Mouse (Mus musculus) lung, embryonic 16.5 days (tissue): ENCODE measurements around the gene Bmpr2. TPM values are rescaled to one million over a fixed set of nuclear protein-coding genes. Genes with fewer than 3 reads are reported as not detected.

Source experiments
- ATAC-seq: fragments of 200-750 bp; cut with Nextera tagmentation; 2 replicates; pipeline ENCODE4 v1.8.0; 2017; ENCODE audit warnings: low read depth, mild to moderate bottlenecking, moderate library complexity
- H3K27ac ChIP-seq: fragments of 300-500 bp; sonication (generic); 2 replicates; pipeline ENCODE4 v1.5.1; 2014; ENCODE audit warnings: mild to moderate bottlenecking, control low read depth, low read length
- H3K27me3 ChIP-seq: fragments of 300-500 bp; sonication (generic); 2 replicates; pipeline ENCODE4 v1.6.1; 2014; ENCODE audit warnings: low read depth, low read length, mixed read lengths; ENCODE audit not compliant: control insufficient read depth, insufficient read depth
- H3K36me3 ChIP-seq: fragments of 300-500 bp; sonication (generic); 2 replicates; pipeline ENCODE4 v1.6.1; 2014; ENCODE audit warnings: low read length; ENCODE audit not compliant: control insufficient read depth, insufficient read depth
- H3K4me1 ChIP-seq: fragments of 300-500 bp; sonication (generic); replicated peaks from 2 replicates; pipeline ENCODE4 v1.6.1; 2014; ENCODE audit warnings: low read length, mixed read lengths; ENCODE audit not compliant: control insufficient read depth, insufficient read depth
- H3K4me2 ChIP-seq: fragments of 300-500 bp; sonication (generic); 2 replicates; pipeline ENCODE4 v1.6.1; 2014; ENCODE audit warnings: low read depth, low read length, control low read depth
- H3K4me3 ChIP-seq: fragments of 300-500 bp; sonication (generic); 2 replicates; pipeline ENCODE4 v1.5.1; 2014; ENCODE audit warnings: mild to moderate bottlenecking, low read length, control low read depth
- H3K9ac ChIP-seq: fragments of 300-500 bp; sonication (generic); 2 replicates; pipeline ENCODE4 v1.6.1; 2014; ENCODE audit warnings: low read length, control low read depth
- H3K9me3 ChIP-seq: fragments of 300-500 bp; sonication (generic); 2 replicates; pipeline ENCODE4 v1.6.1; 2016; ENCODE audit warnings: low read length; ENCODE audit not compliant: control insufficient read depth
- WGBS: fragments of 180-500 bp; shearing (Covaris S2); extraction: QIAGEN DNeasy Blood & Tissue Kit; methylation state at CpG from one replicate; pipeline ENCODE4 v1.1.7; 2014; 5-methylcytosine and 5-hydroxymethylcytosine counted together
- polyA plus RNA-seq: library from polyadenylated mRNA; unstranded; fragments of >200 nt; fragmentation: Nextera tagmentation; extraction: Ambion mirVana; gene quantifications from 2 replicates; pipeline ENCODE4 v1.2.1, GENCODE M21; 2015

The Bmpr2 gene
- polyA plus RNA-seq, 1 experiment from 2014 or later: 9.4 TPM

DNA sequence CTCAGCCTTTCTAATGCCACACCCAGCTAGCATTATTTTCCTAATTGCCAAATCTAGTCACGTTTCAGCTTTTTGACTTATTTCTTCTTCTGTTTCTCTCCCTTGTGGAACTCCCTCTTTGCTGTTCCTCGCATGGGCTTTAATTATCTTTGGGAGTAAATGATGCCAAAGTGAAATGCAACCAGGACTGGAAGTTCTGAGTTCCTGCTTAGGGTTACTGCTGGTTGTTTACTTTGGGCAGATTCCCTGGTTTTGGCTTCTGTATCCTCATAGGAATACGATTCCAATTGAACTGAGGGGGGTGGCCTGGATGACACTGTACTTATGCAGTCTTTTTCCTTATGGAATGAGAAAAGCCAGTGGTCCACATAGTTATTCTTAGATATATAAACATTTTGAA, 8.7 kb downstream of the Bmpr2 start:
- H3K36me3 ChIP-seq: peaks cover 4% of the 10 kb centered on the region; the same call in 1 of the 2 replicates
- H3K4me1 ChIP-seq: peaks cover 8% of the 10 kb centered on the region
- H3K9ac ChIP-seq: no peak overlapping the region
- H3K27me3 ChIP-seq: no peaks in the 10 kb centered on the region
- no peak for ATAC-seq
- H3K4me2 ChIP-seq: no peak overlapping the region
- H3K27ac ChIP-seq: no peak overlapping the region
- no peaks in the 10 kb centered on the region for H3K9me3 ChIP-seq
- 53% methylated on average over 3 of the region's 3 CpGs for WGBS
- no peak overlapping the region for H3K4me3 ChIP-seq

DNA sequence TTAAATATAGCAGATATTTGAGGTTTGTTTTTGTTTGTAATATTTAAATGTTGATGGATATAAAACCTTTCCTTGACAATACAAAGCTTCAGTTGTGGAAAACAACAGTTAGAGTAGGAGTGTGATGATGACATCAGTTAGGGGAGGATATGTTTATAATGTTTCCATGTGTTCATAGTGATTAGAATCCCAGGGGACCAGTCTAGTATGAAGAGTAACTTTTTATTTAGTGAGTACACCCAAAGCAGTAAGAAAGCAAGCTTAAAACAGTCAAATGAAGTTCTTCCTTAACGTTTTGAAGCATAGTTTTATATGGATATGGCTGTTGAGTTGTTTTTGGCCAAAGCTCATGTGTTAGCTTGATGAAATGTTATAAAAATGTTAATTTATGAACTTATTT, 17.9 kb downstream of the Bmpr2 start:
- Histone ChIP-seq H3K4me2 (no peak overlapping the region), H3K9me3 (no peaks in the 10 kb centered on the region), H3K4me1 (no peaks in the 10 kb centered on the region), H3K27ac (no peak overlapping the region), H3K27me3 (no peaks in the 10 kb centered on the region), H3K4me3 (no peak overlapping the region), H3K36me3 (peaks cover 3% of the 10 kb centered on the region; the same call in 1 of the 2 replicates), H3K9ac (no peak overlapping the region)
- WGBS: 64% methylated on average over 1 of the region's 1 CpGs
- no peak for ATAC-seq

DNA sequence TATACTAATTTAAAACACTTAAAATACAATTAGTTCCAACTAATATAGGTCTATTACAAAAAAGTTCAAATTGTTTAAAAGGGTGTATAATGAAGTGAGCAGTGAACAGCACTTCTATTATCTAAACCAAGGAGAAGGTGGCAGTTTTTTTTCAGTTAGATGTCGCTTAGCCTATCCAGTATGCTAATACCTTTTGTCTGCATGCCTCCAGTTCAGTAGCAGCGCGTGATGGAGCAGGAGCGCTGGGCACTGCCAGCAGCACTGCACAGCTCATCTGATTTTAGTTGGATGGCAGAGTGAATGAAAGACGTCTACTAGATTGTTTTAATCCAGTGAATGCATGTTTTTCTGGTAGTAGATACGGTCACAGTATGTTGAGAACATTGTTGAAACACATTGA, 25.8 kb downstream of the Bmpr2 start:
- WGBS: 69% methylated on average over 6 of the region's 6 CpGs

DNA sequence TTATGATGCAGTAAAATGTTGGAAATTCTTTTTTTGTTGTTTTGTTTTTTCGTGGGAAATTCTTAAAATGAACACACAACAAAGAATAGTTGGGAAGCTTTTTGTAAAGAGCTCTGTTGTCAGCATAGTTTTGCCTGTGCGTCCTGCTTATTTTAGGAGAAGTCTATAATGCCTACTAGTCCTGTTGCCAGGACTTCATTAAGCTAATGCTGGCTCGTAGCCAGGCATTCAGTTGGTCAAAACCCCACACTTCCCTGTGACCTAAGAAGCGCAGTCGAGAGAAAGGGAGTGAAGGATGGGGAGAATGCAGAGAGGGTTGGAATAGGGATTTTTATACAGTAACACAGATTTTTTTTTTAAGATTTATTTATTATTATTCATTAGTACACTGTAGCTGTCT, 26.5 kb downstream of the Bmpr2 start:
- no peak for ATAC-seq
- Histone ChIP-seq H3K9me3 (no peaks in the 10 kb centered on the region), H3K4me3 (no peak overlapping the region), H3K4me1 (peaks cover 6% of the 10 kb centered on the region; the same call in 1 of the 2 replicates), H3K27ac (no peak overlapping the region), H3K27me3 (no peaks in the 10 kb centered on the region), H3K9ac (no peak overlapping the region), H3K36me3 (no peaks in the 10 kb centered on the region), H3K4me2 (no peak overlapping the region)
- WGBS: 56% methylated on average over 5 of the region's 5 CpGs

More for the DNA sequence above, 25.8 kb downstream of the Bmpr2 start:
- no peak overlapping the region for H3K27ac ChIP-seq
- H3K4me3 ChIP-seq: no peak overlapping the region
- no peak for ATAC-seq
- H3K4me1 ChIP-seq: peaks cover 6% of the 10 kb centered on the region; the same call in 1 of the 2 replicates
- no peaks in the 10 kb centered on the region for H3K9me3 ChIP-seq
- no peaks in the 10 kb centered on the region for H3K27me3 ChIP-seq
- H3K36me3 ChIP-seq: peaks cover 3% of the 10 kb centered on the region; the same call in 1 of the 2 replicates
- H3K4me2 ChIP-seq: no peak overlapping the region
- H3K9ac ChIP-seq: no peak overlapping the region

DNA sequence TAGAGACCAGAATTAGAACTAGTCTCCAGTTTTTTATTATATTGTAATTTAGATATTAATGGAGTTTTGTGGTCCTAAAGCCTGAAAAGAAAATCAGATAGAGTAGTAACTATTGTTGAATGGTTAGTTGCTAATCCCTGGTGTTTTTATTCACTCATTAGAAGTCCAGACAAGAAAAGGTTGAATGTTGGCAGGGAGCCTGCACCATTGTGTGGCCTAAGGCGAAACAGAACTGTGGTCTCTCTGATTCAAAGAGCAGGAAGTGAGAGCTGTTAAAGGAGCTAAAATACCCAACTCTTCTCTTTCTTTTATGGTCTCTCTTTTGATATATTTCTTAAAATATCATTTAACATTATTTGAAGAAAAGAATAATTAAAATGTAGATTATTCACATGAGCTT, 32.1 kb downstream of the Bmpr2 start:
- Histone ChIP-seq H3K27ac (no peak overlapping the region), H3K4me3 (no peak overlapping the region), H3K9me3 (no peaks in the 10 kb centered on the region)

DNA sequence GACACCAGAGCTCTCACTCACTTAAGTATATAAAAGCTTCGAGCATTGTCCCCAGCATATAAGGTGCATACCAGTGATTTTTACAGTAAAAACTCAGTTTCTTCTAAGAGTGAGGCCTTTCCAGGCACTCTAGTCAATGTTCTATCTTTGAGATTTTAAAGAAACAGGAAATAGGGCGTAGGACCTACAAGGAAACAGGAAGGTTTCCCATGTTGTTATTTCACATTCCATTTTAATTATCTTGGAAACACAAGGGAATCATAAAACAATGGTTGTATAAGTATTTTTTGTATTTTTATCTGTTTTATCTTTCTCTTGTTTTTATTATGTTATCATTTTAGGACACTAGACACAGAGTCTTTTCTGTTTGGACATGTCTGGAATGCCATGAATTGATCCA, 34.7 kb downstream of the Bmpr2 start:
- WGBS: 51% methylated on average over 2 of the region's 2 CpGs

More for the DNA sequence above, 32.1 kb downstream of the Bmpr2 start:
- H3K4me2 ChIP-seq: no peak overlapping the region
- 22% methylated on average over 1 of the region's 1 CpGs for WGBS
- H3K36me3 ChIP-seq: no peaks in the 10 kb centered on the region
- H3K27me3 ChIP-seq: no peaks in the 10 kb centered on the region
- H3K4me1 ChIP-seq: peaks cover 6% of the 10 kb centered on the region
- H3K9ac ChIP-seq: no peak overlapping the region
- ATAC-seq: no peak

DNA sequence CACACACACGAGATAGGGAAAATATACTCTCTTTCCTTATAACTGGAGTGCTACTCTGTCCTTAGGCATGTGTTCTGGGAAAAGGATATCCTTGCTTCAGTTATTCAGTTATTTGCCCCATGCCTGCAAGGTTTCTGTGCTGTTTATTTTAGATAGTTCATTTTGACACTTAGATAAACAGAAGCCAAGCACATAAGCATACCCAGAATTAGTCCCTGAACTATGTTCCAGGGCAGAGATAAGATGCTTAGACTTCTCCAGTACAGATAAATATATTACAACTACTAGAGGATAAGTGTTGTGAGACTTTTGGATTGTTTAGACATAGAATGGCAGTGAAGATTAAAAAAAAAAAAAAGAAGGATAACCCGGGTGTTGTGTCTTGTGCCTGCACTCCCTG, 41.2 kb downstream of the Bmpr2 start:
- WGBS: 33% methylated on average over 2 of the region's 2 CpGs
- Histone ChIP-seq H3K9ac (no peak overlapping the region), H3K27ac (no peak overlapping the region), H3K4me2 (no peak overlapping the region), H3K9me3 (no peaks in the 10 kb centered on the region), H3K36me3 (no peaks in the 10 kb centered on the region), H3K4me1 (peaks cover 9% of the 10 kb centered on the region), H3K27me3 (no peaks in the 10 kb centered on the region), H3K4me3 (no peak overlapping the region)
- no peak for ATAC-seq

More for the DNA sequence above, 34.7 kb downstream of the Bmpr2 start:
- no peaks in the 10 kb centered on the region for H3K9me3 ChIP-seq
- no peak overlapping the region for H3K9ac ChIP-seq
- ATAC-seq: no peak
- H3K36me3 ChIP-seq: no peaks in the 10 kb centered on the region
- peaks cover 6% of the 10 kb centered on the region for H3K4me1 ChIP-seq
- no peaks in the 10 kb centered on the region for H3K27me3 ChIP-seq
- H3K27ac ChIP-seq: peak overlapping the region; percentile 57
- no peak overlapping the region for H3K4me3 ChIP-seq
- no peak overlapping the region for H3K4me2 ChIP-seq

DNA sequence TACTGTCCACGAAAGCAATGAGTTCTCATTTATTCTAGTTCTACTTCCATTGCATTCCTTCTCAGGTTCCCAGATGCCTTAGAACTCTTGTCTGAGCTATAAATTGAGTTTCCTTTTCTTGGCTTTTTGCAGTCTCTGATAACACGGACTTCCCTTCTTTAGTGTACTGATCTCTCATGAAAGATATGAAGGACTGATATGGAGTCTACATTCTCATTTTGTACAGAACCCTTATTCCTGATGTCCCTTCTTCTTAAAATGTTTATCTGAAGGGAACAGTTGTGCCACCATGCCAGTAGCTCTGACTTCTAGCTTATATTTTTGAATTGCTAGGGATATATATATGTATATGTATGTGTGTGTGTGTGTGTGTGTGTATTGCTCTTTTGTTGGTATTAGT, 46.7 kb downstream of the Bmpr2 start:
- Histone ChIP-seq H3K9ac (no peak overlapping the region), H3K36me3 (no peaks in the 10 kb centered on the region), H3K4me2 (no peak overlapping the region), H3K27me3 (no peaks in the 10 kb centered on the region), H3K4me1 (no peaks in the 10 kb centered on the region), H3K4me3 (no peak overlapping the region), H3K27ac (no peak overlapping the region), H3K9me3 (no peaks in the 10 kb centered on the region)
- WGBS: 70% methylated on average over 2 of the region's 2 CpGs
- ATAC-seq: no peak

DNA sequence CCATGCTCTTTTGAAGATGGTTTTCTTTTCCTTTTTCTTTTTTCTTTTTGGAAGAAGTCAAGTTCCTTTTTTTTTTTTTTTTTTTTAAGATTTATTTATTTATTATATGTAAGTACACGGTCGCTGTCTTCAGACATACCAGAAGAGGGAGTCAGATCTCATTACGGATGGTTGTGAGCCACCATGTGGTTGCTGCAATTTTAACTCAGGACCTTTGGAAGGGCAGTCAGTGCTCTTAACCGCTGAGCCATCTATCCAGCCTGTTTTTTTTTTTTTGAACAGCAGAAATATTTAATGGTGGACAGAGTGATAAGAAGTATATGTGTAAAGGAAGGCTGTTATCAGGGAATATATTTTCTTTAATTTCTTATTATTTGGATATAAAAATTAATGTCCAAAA, 49.6 kb downstream of the Bmpr2 start:
- no peak for ATAC-seq
- WGBS: 80% methylated on average over 4 of the region's 4 CpGs
- no peak overlapping the region for H3K4me3 ChIP-seq

DNA sequence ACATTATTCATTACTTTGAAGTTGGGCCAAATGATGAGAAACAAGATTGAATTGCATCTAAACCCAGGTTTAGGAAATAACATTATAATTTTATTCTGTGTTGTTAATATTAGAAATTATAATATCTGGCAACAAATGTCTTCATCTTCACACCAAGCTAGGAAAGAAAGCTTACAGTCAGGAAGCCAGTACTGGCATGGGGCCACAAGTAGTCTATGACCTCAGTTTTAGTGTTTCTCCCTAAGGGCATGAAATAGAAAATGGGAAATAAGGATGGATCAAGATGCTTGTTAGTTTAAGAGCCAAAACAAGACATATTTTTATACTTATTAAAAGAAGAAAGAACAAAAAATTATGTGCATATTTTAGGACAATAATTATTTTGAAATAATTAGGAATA, 62.2 kb downstream of the Bmpr2 start:
- ATAC-seq: no peak
- Histone ChIP-seq H3K9me3 (no peaks in the 10 kb centered on the region), H3K4me1 (no peaks in the 10 kb centered on the region), H3K27ac (no peak overlapping the region), H3K4me3 (no peak overlapping the region), H3K9ac (no peak overlapping the region), H3K36me3 (peaks cover 3% of the 10 kb centered on the region; the same call in 1 of the 2 replicates), H3K4me2 (no peak overlapping the region), H3K27me3 (no peaks in the 10 kb centered on the region)

More for the DNA sequence above, 49.6 kb downstream of the Bmpr2 start:
- no peak overlapping the region for H3K27ac ChIP-seq
- no peaks in the 10 kb centered on the region for H3K27me3 ChIP-seq
- H3K4me1 ChIP-seq: no peaks in the 10 kb centered on the region
- no peak overlapping the region for H3K4me2 ChIP-seq
- no peak overlapping the region for H3K9ac ChIP-seq
- H3K36me3 ChIP-seq: peaks cover 16% of the 10 kb centered on the region
- no peaks in the 10 kb centered on the region for H3K9me3 ChIP-seq
